11 mouse cellular contexts compared by ENCODE assay signal in genomic region chr3:106131690-106132089, GRCm38 (mm10). TPM values are rescaled to one million over a fixed set of nuclear protein-coding genes. Genes with fewer than 3 reads are reported as not detected.
DNase-seq lines count a peak whose midpoint lies in the region; ATAC-seq lines count a peak whose summit lies in the region.
"Had no signal": no experiment of that assay in that cellular context is flagged by ENCODE, and none has a peak within 500 bp of the region (broad histone marks: within the 10 kb centered on the region; RNA-seq: fewer than 3 reads in every experiment).

No protein-coding gene starts in this region.

- H3K36me3 ChIP-seq in midbrain, embryonic 14.5 days (ENCODE audit: control insufficient read depth, insufficient read depth, low read length) = no peaks in the 10 kb centered on the region
- no peaks in the 10 kb centered on the region for H3K36me3 ChIP-seq in midbrain, embryonic 15.5 days (replicated peaks)
- H3K36me3 ChIP-seq: heart, embryonic 13.5 days had no signal

- 0 out of 2 replicates have a peak, but pooled peaks cover 3% of the 10 kb centered on the region for H3K9me3 ChIP-seq in midbrain, embryonic 14.5 days (ENCODE audit: control insufficient read depth, low read length)
- H3K9me3 ChIP-seq in midbrain, embryonic 15.5 days = no peaks in the 10 kb centered on the region

- no peak overlapping the region for H3K27ac ChIP-seq in midbrain, embryonic 14.5 days (replicated peaks; ENCODE audit: low read depth, low read length)
- no peak overlapping the region for H3K27ac ChIP-seq in midbrain, embryonic 15.5 days
- H3K27ac ChIP-seq: heart, embryonic 13.5 days had no signal

- H3K4me3 ChIP-seq in midbrain, embryonic 14.5 days (replicated peaks; ENCODE audit: low read depth, low read length) = no peak overlapping the region
- H3K4me3 ChIP-seq in midbrain, embryonic 15.5 days = no peak overlapping the region
- H3K4me3 ChIP-seq: heart, embryonic 13.5 days had no signal

- peak; percentile 30 for DNase-seq in midbrain, embryonic 14.5 days
- DNase-seq in frontal cortex, postnatal 14 days (ENCODE audit: low spot score in 2 of 2) = peak; percentile 41 to 52
- peak; percentile 46 to 84 for DNase-seq in left cerebral cortex, adult 9 months (ENCODE audit: low spot score in 2 of 2)
- peak; percentile 87 for DNase-seq in telencephalon, adult 2 months (ENCODE audit: low read depth, low spot score)
- DNase-seq in c-Kit-positive CD71-positive TER-119-positive erythroid progenitor cells, embryonic 14.5 days (ENCODE audit: low spot score) = no peak
- DNase-seq in heart, adult 9 months (ENCODE audit: low spot score in 2 of 2) = no peak
- no peak for DNase-seq in urinary bladder, adult 18-20 months (ENCODE audit: low spot score in 2 of 2)

- no peak overlapping the region for H3K4me2 ChIP-seq in midbrain, embryonic 14.5 days (ENCODE audit: low read length)
- H3K4me2 ChIP-seq in midbrain, embryonic 15.5 days = no peak overlapping the region
- H3K4me2 ChIP-seq: heart, embryonic 13.5 days had no signal

- H3K27me3 ChIP-seq in midbrain, embryonic 14.5 days (ENCODE audit: control insufficient read depth, insufficient read depth, low read length) = no peaks in the 10 kb centered on the region
- no peaks in the 10 kb centered on the region for H3K27me3 ChIP-seq in midbrain, embryonic 15.5 days (replicated peaks)
- H3K27me3 ChIP-seq: heart, embryonic 13.5 days had no signal

- no peak overlapping the region for H3K9ac ChIP-seq in midbrain, embryonic 14.5 days (replicated peaks; ENCODE audit: low read length)
- no peak overlapping the region for H3K9ac ChIP-seq in midbrain, embryonic 15.5 days
- H3K9ac ChIP-seq: heart, embryonic 13.5 days had no signal

- ATAC-seq in midbrain, embryonic 14.5 days (ENCODE audit: low FRiP score, low TSS enrichment) = peak; percentile 25; the same call in 1 of the 2 replicates
- no peak; the same call in 1 of the 2 replicates for ATAC-seq in midbrain, embryonic 15.5 days (replicated peaks)

- no peaks in the 10 kb centered on the region for H3K4me1 ChIP-seq in midbrain, embryonic 14.5 days (ENCODE audit: control insufficient read depth, insufficient read depth, low read length)
- H3K4me1 ChIP-seq in midbrain, embryonic 15.5 days = no peaks in the 10 kb centered on the region
- H3K4me1 ChIP-seq: heart, embryonic 13.5 days had no signal

- WGBS in midbrain, embryonic 14.5 days = 83% methylated on average over 5 of the region's 5 CpGs
- WGBS in midbrain, embryonic 15.5 days = 73% methylated on average over 5 of the region's 5 CpGs

RNA-seq across cellular contexts. Expression of gene Chia1, which starts 18.7 kb away (rescaled TPM):
- 0.25 and 0.76 TPM in 2 replicates for polyA plus RNA-seq in midbrain, embryonic 14.5 days (2014; fragmentation: Nextera tagmentation; extraction: Ambion mirVana)
- polyA plus RNA-seq in midbrain, embryonic 15.5 days (2015; fragmentation: Nextera tagmentation; extraction: Ambion mirVana) = 1.2 TPM in 2 replicates
- polyA plus RNA-seq: embryonic facial prominence, embryonic 11.5 days; spleen, adult 2 months had no signal

RNA-seq across cellular contexts. Expression of gene Chil3, which starts 35.7 kb away (rescaled TPM):
- not detected in 2 replicates for polyA plus RNA-seq in midbrain, embryonic 14.5 days (2014; fragmentation: Nextera tagmentation; extraction: Ambion mirVana)
- polyA plus RNA-seq in midbrain, embryonic 15.5 days (2015; fragmentation: Nextera tagmentation; extraction: Ambion mirVana) = 0.10 TPM in 1 of 2 replicates, not detected in the other
- polyA plus RNA-seq: embryonic facial prominence, embryonic 11.5 days; heart, embryonic 13.5 days had no signal

Comparison
In these comparisons a context has a peak if more than half of its experiments do, and no peak if none do; other contexts are left out.
1. DNase-seq: peak in midbrain, embryonic 14.5 days (single experiment), frontal cortex, postnatal 14 days (2 of 2), left cerebral cortex, adult 9 months (2 of 2) and telencephalon, adult 2 months (single experiment); none in c-Kit-positive CD71-positive TER-119-positive erythroid progenitor cells, embryonic 14.5 days (single experiment), heart, adult 9 months (0 of 2) and urinary bladder, adult 18-20 months (0 of 2).